Mouse (Mus musculus) midbrain, embryonic 11.5 days (tissue): ENCODE measurements around the gene Rgs16. TPM values are rescaled to one million over a fixed set of nuclear protein-coding genes. Genes with fewer than 3 reads are reported as not detected.
A peak's percentile ranks its signal among the peaks of the same experiment; 100 is the strongest.

Source experiments
- ATAC-seq: fragments of 200-750 bp; cut with Nextera tagmentation; 2 replicates; pipeline ENCODE4 v1.8.0; 2017; ENCODE audit warnings: moderate TSS enrichment, moderate library complexity; ENCODE audit not compliant: low FRiP score
- DNase-seq: peaks from one replicate; pipeline ENCODE4 v3.0.0; 2015; ENCODE audit warnings: low spot score; ENCODE audit errors: missing footprints
- H3K27ac ChIP-seq: fragments of 300-500 bp; sonication (generic); 2 replicates; pipeline ENCODE4 v1.5.1; 2014; ENCODE audit warnings: low read depth, low read length
- H3K27me3 ChIP-seq: fragments of 300-500 bp; sonication (generic); 2 replicates; pipeline ENCODE4 v1.6.1; 2014; ENCODE audit warnings: mild to moderate bottlenecking, low read length, moderate library complexity, mixed read lengths; ENCODE audit not compliant: control insufficient read depth, insufficient read depth
- H3K36me3 ChIP-seq: fragments of 300-500 bp; sonication (generic); 2 replicates; pipeline ENCODE4 v1.6.1; 2014; ENCODE audit warnings: mild to moderate bottlenecking, low read length, moderate library complexity, mixed read lengths; ENCODE audit not compliant: control insufficient read depth, insufficient read depth
- H3K4me1 ChIP-seq: fragments of 300-500 bp; sonication (generic); 2 replicates; pipeline ENCODE4 v1.6.1; 2014; ENCODE audit warnings: low read length; ENCODE audit not compliant: control insufficient read depth, insufficient read depth
- H3K4me2 ChIP-seq: fragments of 300-500 bp; sonication (generic); 2 replicates; pipeline ENCODE4 v1.6.1; 2014; ENCODE audit warnings: mild to moderate bottlenecking, moderate library complexity
- H3K4me3 ChIP-seq: fragments of 300-500 bp; sonication (generic); 2 replicates; pipeline ENCODE4 v1.5.1; 2014; ENCODE audit warnings: low read depth, low read length
- H3K9ac ChIP-seq: fragments of 300-500 bp; sonication (generic); 2 replicates; pipeline ENCODE4 v1.6.1; 2014; ENCODE audit warnings: low read length
- H3K9me3 ChIP-seq: fragments of 300-500 bp; sonication (generic); 2 replicates; pipeline ENCODE4 v1.6.1; 2016; ENCODE audit warnings: low read length; ENCODE audit not compliant: control insufficient read depth
- WGBS: fragments of 180-500 bp; shearing (Covaris S2); extraction: QIAGEN DNeasy Blood & Tissue Kit; methylation state at CpG from one replicate; pipeline ENCODE4 v1.1.7; 2014; 5-methylcytosine and 5-hydroxymethylcytosine counted together
- polyA plus RNA-seq: library from polyadenylated mRNA; unstranded; fragments of >200 nt; fragmentation: Nextera tagmentation; extraction: Ambion mirVana; gene quantifications from 2 replicates; pipeline ENCODE4 v1.2.1, GENCODE M21; 2014

The Rgs16 gene
- polyA plus RNA-seq, 1 experiment from 2014 or later, result 21.6 TPM

GRCm38 (mm10) chr1:153733181-153733580 is 7.0 kb upstream of the Rgs16 start:
- H3K4me1 ChIP-seq, result peaks cover 15% of the 10 kb centered on the region
- 49% methylated on average over 9 of the region's 9 CpGs for WGBS

GRCm38 (mm10) chr1:153734866-153735265 is 5.3 kb upstream of the Rgs16 start:
- 77% methylated on average over 4 of the region's 4 CpGs for WGBS
- Histone ChIP-seq H3K9me3 (no peaks in the 10 kb centered on the region), H3K36me3 (no peaks in the 10 kb centered on the region), H3K4me1 (peaks cover 18% of the 10 kb centered on the region), H3K27ac (no peak overlapping the region), H3K9ac (no peak overlapping the region), H3K4me3 (no peak overlapping the region), H3K27me3 (peaks cover 10% of the 10 kb centered on the region; the same call in 1 of the 2 replicates), H3K4me2 (no peak overlapping the region)
- ATAC-seq, result no peak
- no peak for DNase-seq

More at GRCm38 (mm10) chr1:153733181-153733580, 7.0 kb upstream of the Rgs16 start:
- Histone ChIP-seq H3K9ac (no peak overlapping the region), H3K4me3 (no peak overlapping the region), H3K27me3 (no peaks in the 10 kb centered on the region), H3K36me3 (no peaks in the 10 kb centered on the region), H3K4me2 (no peak overlapping the region), H3K27ac (no peak overlapping the region), H3K9me3 (no peaks in the 10 kb centered on the region)
- ATAC-seq, result no peak; the same call in 1 of the 2 replicates
- no peak for DNase-seq

GRCm38 (mm10) chr1:153736096-153736495 is 4.1 kb upstream of the Rgs16 start:
- H3K9me3 ChIP-seq, result no peaks in the 10 kb centered on the region
- no peak overlapping the region for H3K4me3 ChIP-seq
- no peak overlapping the region for H3K4me2 ChIP-seq
- H3K27ac ChIP-seq, result no peak overlapping the region
- no peak for DNase-seq
- H3K9ac ChIP-seq, result no peak overlapping the region
- ATAC-seq, result no peak
- 76% methylated on average over 6 of the region's 6 CpGs for WGBS
- peaks cover 11% of the 10 kb centered on the region; the same call in 1 of the 2 replicates for H3K27me3 ChIP-seq
- peaks cover 23% of the 10 kb centered on the region for H3K4me1 ChIP-seq
- H3K36me3 ChIP-seq, result no peaks in the 10 kb centered on the region

- H3K4me2 ChIP-seq, result no peak overlapping the region
- no peak overlapping the region for H3K4me3 ChIP-seq
- H3K27me3 ChIP-seq, result peaks cover 13% of the 10 kb centered on the region; the same call in 1 of the 2 replicates
- H3K36me3 ChIP-seq, result no peaks in the 10 kb centered on the region
- H3K9ac ChIP-seq, result no peak overlapping the region
- DNase-seq (peak; percentile 93), ATAC-seq (peak; percentile 43)
- WGBS, result 30% methylated on average over 9 of the region's 9 CpGs
- H3K4me1 ChIP-seq, result peaks cover 30% of the 10 kb centered on the region
- H3K27ac ChIP-seq, result peak overlapping the region; percentile 35; the same call in 1 of the 2 replicates
- H3K9me3 ChIP-seq, result no peaks in the 10 kb centered on the region
Measured at GRCm38 (mm10) chr1:153737101-153738085, 2.8 kb upstream of the Rgs16 start.

GRCm38 (mm10) chr1:153739437-153740015 is 623 bp upstream of the Rgs16 start:
- Histone ChIP-seq H3K4me2 (peak overlapping the region; percentile 71), H3K36me3 (no peaks in the 10 kb centered on the region), H3K9ac (no peak overlapping the region; the same call in 1 of the 2 replicates), H3K27me3 (peaks cover 13% of the 10 kb centered on the region; the same call in 1 of the 2 replicates), H3K27ac (no peak overlapping the region), H3K4me1 (peaks cover 32% of the 10 kb centered on the region), H3K9me3 (no peaks in the 10 kb centered on the region), H3K4me3 (peak overlapping the region; percentile 52)
- peak; percentile 86 for DNase-seq
- WGBS, result 19% methylated on average over 13 of the region's 13 CpGs
- 0 out of 2 replicates have a peak, but pooled peaks have one; percentile 17 for ATAC-seq

DNA sequence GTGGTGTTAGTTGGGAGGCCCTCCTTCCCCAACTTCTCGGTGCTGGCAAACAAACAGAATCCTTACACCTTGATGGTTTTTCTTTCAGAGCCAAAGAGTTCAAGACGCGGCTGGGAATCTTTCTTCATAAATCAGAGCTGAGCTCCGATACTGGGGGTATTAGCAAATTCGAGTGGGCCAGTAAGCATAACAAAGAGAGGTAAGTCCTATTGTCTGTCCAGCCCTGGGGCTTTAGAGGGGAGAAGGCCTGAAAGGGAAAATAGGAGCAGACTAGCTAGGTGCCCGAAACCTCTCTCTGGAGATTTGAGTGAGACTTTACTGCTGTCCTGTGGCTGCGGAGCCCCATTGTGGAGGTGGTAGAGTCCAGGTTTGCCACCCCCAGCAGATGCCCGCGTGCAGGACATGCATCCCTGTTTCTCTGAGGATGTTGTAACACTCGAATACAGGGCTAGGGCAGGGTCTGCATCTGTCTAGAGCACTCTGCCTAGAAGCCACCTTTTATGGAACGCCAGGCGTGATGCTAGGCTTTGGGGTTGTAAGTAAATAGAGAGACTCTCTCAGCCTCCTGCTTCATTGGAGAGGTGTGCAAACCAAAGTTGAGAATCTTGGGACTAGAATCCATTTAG is 739 bp downstream of the Rgs16 start:
- DNase-seq, result peak; percentile 90
- no peak for ATAC-seq

DNA sequence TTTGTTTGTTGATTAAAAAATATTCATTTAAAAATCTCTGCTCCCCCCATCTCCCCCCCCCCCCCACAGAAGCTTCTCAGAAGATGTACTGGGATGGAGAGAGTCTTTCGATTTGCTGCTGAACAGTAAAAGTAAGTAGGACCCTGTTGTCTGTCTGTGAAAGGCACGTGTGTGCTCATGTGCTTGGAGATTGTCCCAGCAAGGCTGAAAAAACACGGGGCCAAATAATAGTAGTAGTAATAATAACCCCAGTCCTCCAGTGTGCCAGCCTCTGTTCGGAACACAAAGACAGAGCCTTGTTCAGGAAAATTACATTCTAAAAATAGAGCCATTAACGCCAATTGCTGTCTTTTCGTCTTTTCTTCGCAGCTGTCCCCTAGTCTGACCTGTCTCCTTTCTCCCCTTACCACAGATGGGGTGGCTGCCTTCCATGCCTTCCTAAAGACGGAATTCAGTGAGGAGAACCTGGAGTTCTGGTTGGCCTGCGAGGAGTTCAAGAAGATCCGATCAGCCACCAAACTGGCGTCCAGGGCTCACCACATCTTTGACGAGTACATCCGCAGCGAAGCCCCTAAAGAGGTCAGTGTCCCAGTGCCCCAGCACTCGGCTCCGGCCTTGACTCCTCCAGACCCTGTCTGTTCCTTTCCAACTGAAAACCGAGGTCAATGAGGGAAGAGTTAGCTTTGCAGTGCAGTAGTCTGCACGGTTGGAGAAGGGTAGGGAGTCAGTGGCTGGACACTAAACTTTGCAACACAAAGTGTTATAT is 1.6 kb downstream of the Rgs16 start:
- no peak for ATAC-seq
- 69% methylated on average over 18 of the region's 18 CpGs for WGBS
- H3K9ac ChIP-seq, result peak overlapping the region; percentile 65; the same call in 1 of the 2 replicates

More for the DNA sequence above, 739 bp downstream of the Rgs16 start:
- H3K9me3 ChIP-seq, result no peaks in the 10 kb centered on the region
- H3K27ac ChIP-seq, result no peak overlapping the region
- H3K9ac ChIP-seq, result peak overlapping the region; percentile 65
- H3K4me3 ChIP-seq, result peak overlapping the region; percentile 52
- H3K27me3 ChIP-seq, result peaks cover 13% of the 10 kb centered on the region; the same call in 1 of the 2 replicates
- 19% methylated on average over 12 of the region's 12 CpGs for WGBS
- H3K4me1 ChIP-seq, result peaks cover 32% of the 10 kb centered on the region
- no peaks in the 10 kb centered on the region for H3K36me3 ChIP-seq
- H3K4me2 ChIP-seq, result peak overlapping the region; percentile 71

More for the DNA sequence above, 1.6 kb downstream of the Rgs16 start:
- Histone ChIP-seq H3K4me1 (peaks cover 32% of the 10 kb centered on the region), H3K36me3 (no peaks in the 10 kb centered on the region), H3K27ac (no peak overlapping the region), H3K4me3 (peak overlapping the region; percentile 52), H3K9me3 (no peaks in the 10 kb centered on the region), H3K4me2 (peak overlapping the region; percentile 71), H3K27me3 (peaks cover 13% of the 10 kb centered on the region; the same call in 1 of the 2 replicates)
- peak; percentile 88 for DNase-seq
